Mouse (Mus musculus): ENCODE data around the gene Gm12789.
"Not testable (repeated sequence)": the region's sequence is repeated elsewhere in the genome, so short reads cannot be mapped to it uniquely, and the experiment has no call there.

Gm12789 gene

GRCm38 (mm10) chr4:101986326-101986725, at the start of gene Gm12789:
TSS of gene Gm12789 (plus strand) at chr4:101986626.
- DNase-seq (ENCODE audit: extremely low read depth, low read depth, low spot score) = not testable (repeated sequence)

GRCm38 (mm10) chr4:101940107-101940506, 46.3 kb upstream of the Gm12789 start, which contains the start of gene Gm12794:
TSS of gene Gm12794 (plus strand) at chr4:101940407.
- not testable (repeated sequence) for DNase-seq (ENCODE audit: extremely low read depth, low read depth, low spot score)

- not testable (repeated sequence) for DNase-seq (ENCODE audit: extremely low read depth, low read depth, low spot score)
These were observed 5.5 kb upstream of the Gm12789 start, which contains the start of gene Gm12790 for GRCm38 (mm10) chr4:101980949-101981348. TSS of gene Gm12790 (minus strand) at chr4:101981049.

GRCm38 (mm10) chr4:101985678-101986077, 748 bp upstream of the Gm12789 start:
- DNase-seq (ENCODE audit: extremely low read depth, low read depth, low spot score) = no peak

- no peak for DNase-seq (ENCODE audit: extremely low read depth, low read depth, low spot score)
These were observed 11.0 kb downstream of the Gm12789 start for GRCm38 (mm10) chr4:101997426-101997825.

- DNase-seq (ENCODE audit: extremely low read depth, low read depth, low spot score) = no peak
These were observed 12.0 kb downstream of the Gm12789 start for GRCm38 (mm10) chr4:101998267-101998922.

GRCm38 (mm10) chr4:102026619-102027018, 40.2 kb downstream of the Gm12789 start:
- no peak for DNase-seq (ENCODE audit: extremely low read depth, low read depth, low spot score)
